Mouse (Mus musculus): ENCODE measurements around the gene Mfsd2b. TPM values are rescaled to one million over a fixed set of nuclear protein-coding genes. Genes with fewer than 3 reads are reported as not detected.
A peak's percentile ranks its signal among the peaks of the same experiment; 100 is the strongest.

Gene Mfsd2b
- polyA plus RNA-seq, 1 experiment from 2014 or later, result 4.7 TPM

DNA sequence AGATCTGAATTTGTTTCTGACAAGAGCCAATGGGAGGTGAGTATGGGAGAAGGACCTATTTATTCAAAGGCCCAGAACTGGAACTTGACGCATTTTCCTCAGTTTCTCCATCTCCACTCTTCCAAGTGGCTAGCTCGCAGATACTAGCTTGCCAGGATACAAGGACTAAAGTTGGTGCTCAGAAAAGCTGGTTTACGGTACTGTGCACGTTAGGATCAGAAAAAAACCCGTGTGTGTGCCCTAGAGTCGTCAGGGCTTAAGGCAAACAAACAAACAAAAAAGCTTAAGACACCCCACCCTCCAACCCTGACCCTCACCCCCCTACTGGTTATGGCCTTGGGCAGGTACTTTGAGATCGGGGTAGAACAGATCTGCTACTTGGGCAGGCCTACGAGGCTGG, 31.7 kb downstream of the Mfsd2b start:
- Histone ChIP-seq H3K27ac (ENCODE audit: low read depth, low read length) (no peak overlapping the region), H3K9ac (ENCODE audit: low read length) (no peak overlapping the region), H3K4me1 (ENCODE audit: control insufficient read depth, insufficient read depth, low read length) (peaks cover 10% of the 10 kb centered on the region), H3K27me3 (ENCODE audit: control insufficient read depth, insufficient read depth, low read length) (peaks cover 5% of the 10 kb centered on the region; the same call in 1 of the 2 replicates), H3K36me3 (ENCODE audit: control insufficient read depth, insufficient read depth, low read length) (no peaks in the 10 kb centered on the region), H3K4me3 (ENCODE audit: low read depth, low read length) (peak overlapping the region; percentile 54; the same call in 1 of the 2 replicates), H3K4me2 (ENCODE audit: low read depth) (no peak overlapping the region), H3K9me3 (ENCODE audit: control insufficient read depth, low read length) (no peaks in the 10 kb centered on the region)
- 87% methylated on average over 8 of the region's 8 CpGs for WGBS
- DNase-seq (ENCODE audit: low spot score) (no peak), ATAC-seq (ENCODE audit: insufficient read depth, low FRiP score, low TSS enrichment) (no peak)

GRCm38 (mm10) chr12:4841392-4841887, 32.7 kb downstream of the Mfsd2b start, which contains the start of gene Fkbp1b:
Gene Fkbp1b, minus strand, starts transcription at chr12:4841591.
- Histone ChIP-seq H3K4me2 (ENCODE audit: low read depth) (peak within 1 kb of the TSS; percentile 83), H3K27me3 (ENCODE audit: control insufficient read depth, insufficient read depth, low read length) (peaks cover 5% of the 10 kb centered on the region; the same call in 1 of the 2 replicates), H3K27ac (ENCODE audit: low read depth, low read length) (no peak within 1 kb of the TSS), H3K9me3 (ENCODE audit: control insufficient read depth, low read length) (no peaks in the 10 kb centered on the region), H3K4me1 (ENCODE audit: control insufficient read depth, insufficient read depth, low read length) (peaks cover 10% of the 10 kb centered on the region), H3K9ac (ENCODE audit: low read length) (peak within 1 kb of the TSS; percentile 67), H3K4me3 (ENCODE audit: low read depth, low read length) (peak within 1 kb of the TSS; percentile 60), H3K36me3 (ENCODE audit: control insufficient read depth, insufficient read depth, low read length) (no peaks in the 10 kb centered on the region)
- peak; percentile 76 for DNase-seq (ENCODE audit: low spot score)
- peak; percentile 70 for ATAC-seq (ENCODE audit: insufficient read depth, low FRiP score, low TSS enrichment)
- WGBS, result under 1% methylated on average over 29 of the region's 37 CpGs

GRCm38 (mm10) chr12:4840741-4841140, 33.4 kb downstream of the Mfsd2b start:
- H3K4me1 ChIP-seq (ENCODE audit: control insufficient read depth, insufficient read depth, low read length), result peaks cover 10% of the 10 kb centered on the region
- ATAC-seq (ENCODE audit: insufficient read depth, low FRiP score, low TSS enrichment), result no peak
- H3K9ac ChIP-seq (ENCODE audit: low read length), result peak overlapping the region; percentile 67
- H3K36me3 ChIP-seq (ENCODE audit: control insufficient read depth, insufficient read depth, low read length), result no peaks in the 10 kb centered on the region
- DNase-seq (ENCODE audit: low spot score), result no peak
- H3K4me2 ChIP-seq (ENCODE audit: low read depth), result peak overlapping the region; percentile 83
- peak overlapping the region; percentile 60 for H3K4me3 ChIP-seq (ENCODE audit: low read depth, low read length)
- WGBS, result 3% methylated on average over 11 of the region's 11 CpGs
- no peak overlapping the region for H3K27ac ChIP-seq (ENCODE audit: low read depth, low read length)
- peaks cover 5% of the 10 kb centered on the region; the same call in 1 of the 2 replicates for H3K27me3 ChIP-seq (ENCODE audit: control insufficient read depth, insufficient read depth, low read length)
- no peaks in the 10 kb centered on the region for H3K9me3 ChIP-seq (ENCODE audit: control insufficient read depth, low read length)

GRCm38 (mm10) chr12:4840010-4840409, 34.1 kb downstream of the Mfsd2b start:
- 59% methylated on average over 6 of the region's 6 CpGs for WGBS
- ATAC-seq (ENCODE audit: insufficient read depth, low FRiP score, low TSS enrichment), result no peak
- DNase-seq (ENCODE audit: low spot score), result no peak
- H3K9ac ChIP-seq (ENCODE audit: low read length), result no peak overlapping the region
- H3K27me3 ChIP-seq (ENCODE audit: control insufficient read depth, insufficient read depth, low read length), result peaks cover 5% of the 10 kb centered on the region; the same call in 1 of the 2 replicates
- H3K27ac ChIP-seq (ENCODE audit: low read depth, low read length), result no peak overlapping the region
- H3K4me1 ChIP-seq (ENCODE audit: control insufficient read depth, insufficient read depth, low read length), result peaks cover 10% of the 10 kb centered on the region
- H3K36me3 ChIP-seq (ENCODE audit: control insufficient read depth, insufficient read depth, low read length), result no peaks in the 10 kb centered on the region
- no peak overlapping the region for H3K4me2 ChIP-seq (ENCODE audit: low read depth)
- peak overlapping the region; percentile 60; the same call in 1 of the 2 replicates for H3K4me3 ChIP-seq (ENCODE audit: low read depth, low read length)
- no peaks in the 10 kb centered on the region for H3K9me3 ChIP-seq (ENCODE audit: control insufficient read depth, low read length)

DNA sequence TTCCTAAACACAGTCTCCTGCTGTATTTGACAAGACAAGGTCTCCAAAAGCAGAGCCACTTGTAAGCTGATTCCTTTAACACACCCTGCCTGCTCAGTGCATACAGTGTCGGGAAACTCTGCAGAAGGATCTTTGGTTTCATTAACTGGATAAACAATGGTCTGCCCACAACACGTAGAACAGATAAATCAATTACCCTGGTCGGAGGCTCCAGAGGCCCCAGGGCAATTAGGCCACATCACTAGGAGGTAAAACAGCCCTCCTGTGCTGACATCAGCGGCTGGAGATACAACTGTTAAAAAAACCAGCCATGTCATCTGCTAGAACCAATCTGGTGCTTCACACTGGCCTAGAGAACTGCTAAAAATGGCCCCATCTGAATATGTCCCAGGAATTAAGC, 37.2 kb downstream of the Mfsd2b start:
- DNase-seq (ENCODE audit: low spot score), result no peak
- ATAC-seq (ENCODE audit: insufficient read depth, low FRiP score, low TSS enrichment), result no peak
- H3K4me2 ChIP-seq (ENCODE audit: low read depth), result no peak overlapping the region
- whole genome bisulfite sequencing, result 37% methylated on average over 4 of the region's 4 CpGs
- H3K4me3 ChIP-seq (ENCODE audit: low read depth, low read length), result no peak overlapping the region
- H3K27ac ChIP-seq (ENCODE audit: low read depth, low read length), result no peak overlapping the region
- H3K4me1 ChIP-seq (ENCODE audit: control insufficient read depth, insufficient read depth, low read length), result peaks cover 5% of the 10 kb centered on the region; the same call in 1 of the 2 replicates
- H3K9ac ChIP-seq (ENCODE audit: low read length), result no peak overlapping the region
- peaks cover 2% of the 10 kb centered on the region; the same call in 1 of the 2 replicates for H3K36me3 ChIP-seq (ENCODE audit: control insufficient read depth, insufficient read depth, low read length)
- H3K9me3 ChIP-seq (ENCODE audit: control insufficient read depth, low read length), result no peaks in the 10 kb centered on the region
- 0 out of 2 replicates have a peak, but pooled peaks cover under 1% of the 10 kb centered on the region for H3K27me3 ChIP-seq (ENCODE audit: control insufficient read depth, insufficient read depth, low read length)

DNA sequence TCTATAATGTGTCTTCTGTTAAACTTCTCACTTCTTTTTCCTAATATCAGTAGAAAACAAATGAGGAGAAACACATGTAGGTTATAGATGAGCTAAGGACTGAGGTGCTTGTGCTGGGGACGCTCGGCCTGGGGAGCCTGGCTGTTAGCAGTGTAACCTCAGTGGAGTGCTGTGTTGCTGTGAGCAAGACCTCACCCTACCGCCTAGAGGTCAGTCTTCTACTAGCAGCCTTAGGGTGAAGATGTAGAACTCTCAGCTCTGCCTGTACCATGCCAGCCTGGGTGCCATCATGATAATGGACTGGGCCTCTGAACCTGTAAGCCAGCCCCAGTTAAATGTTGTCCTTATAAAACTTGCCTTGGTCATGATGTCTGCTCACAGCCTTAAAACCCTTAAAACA, 46.9 kb downstream of the Mfsd2b start:
- H3K27ac ChIP-seq (ENCODE audit: low read depth, low read length), result no peak overlapping the region
- H3K4me1 ChIP-seq (ENCODE audit: control insufficient read depth, insufficient read depth, low read length), result no peaks in the 10 kb centered on the region
- H3K4me2 ChIP-seq (ENCODE audit: low read depth), result no peak overlapping the region
- ATAC-seq (ENCODE audit: insufficient read depth, low FRiP score, low TSS enrichment) (no peak), DNase-seq (ENCODE audit: low spot score) (no peak)
- no peak overlapping the region for H3K9ac ChIP-seq (ENCODE audit: low read length)
- H3K27me3 ChIP-seq (ENCODE audit: control insufficient read depth, insufficient read depth, low read length), result no peaks in the 10 kb centered on the region
- H3K36me3 ChIP-seq (ENCODE audit: control insufficient read depth, insufficient read depth, low read length), result peaks cover 10% of the 10 kb centered on the region
- no peak overlapping the region for H3K4me3 ChIP-seq (ENCODE audit: low read depth, low read length)
- no peaks in the 10 kb centered on the region for H3K9me3 ChIP-seq (ENCODE audit: control insufficient read depth, low read length)
- 74% methylated on average over 3 of the region's 3 CpGs for WGBS

- WGBS, result under 1% methylated on average over 49 of the region's 49 CpGs
- peaks cover 3% of the 10 kb centered on the region for H3K36me3 ChIP-seq (ENCODE audit: control insufficient read depth, insufficient read depth, low read length)
These were observed 56.6 kb downstream of the Mfsd2b start, which contains the start of gene Sf3b6 for GRCm38 (mm10) chr12:4817361-4818101. Gene Sf3b6, plus strand, starts transcription at chr12:4817544.

GRCm38 (mm10) chr12:4816680-4817360, 57.3 kb downstream of the Mfsd2b start:
- 14% methylated on average over 22 of the region's 24 CpGs for WGBS
- no peaks in the 10 kb centered on the region; the same call in 1 of the 2 replicates for H3K4me1 ChIP-seq (ENCODE audit: control insufficient read depth, insufficient read depth, low read length)
- ATAC-seq (ENCODE audit: insufficient read depth, low FRiP score, low TSS enrichment) (peak; percentile 70; the same call in 1 of the 2 replicates), DNase-seq (ENCODE audit: low spot score) (no peak)
- peak overlapping the region; percentile 88 for H3K4me3 ChIP-seq (ENCODE audit: low read depth, low read length)
- peak overlapping the region; percentile 59 for H3K9ac ChIP-seq (ENCODE audit: low read length)
- H3K27ac ChIP-seq (ENCODE audit: low read depth, low read length), result peak overlapping the region; percentile 65
- peak overlapping the region; percentile 68 for H3K4me2 ChIP-seq (ENCODE audit: low read depth)
- no peaks in the 10 kb centered on the region for H3K9me3 ChIP-seq (ENCODE audit: control insufficient read depth, low read length)
- H3K36me3 ChIP-seq (ENCODE audit: control insufficient read depth, insufficient read depth, low read length), result peaks cover 2% of the 10 kb centered on the region
- no peaks in the 10 kb centered on the region for H3K27me3 ChIP-seq (ENCODE audit: control insufficient read depth, insufficient read depth, low read length)

More at GRCm38 (mm10) chr12:4817361-4818101, 56.6 kb downstream of the Mfsd2b start, which contains the start of gene Sf3b6:
- Histone ChIP-seq H3K9me3 (ENCODE audit: control insufficient read depth, low read length) (no peaks in the 10 kb centered on the region), H3K4me1 (ENCODE audit: control insufficient read depth, insufficient read depth, low read length) (no peaks in the 10 kb centered on the region; the same call in 1 of the 2 replicates), H3K27me3 (ENCODE audit: control insufficient read depth, insufficient read depth, low read length) (no peaks in the 10 kb centered on the region), H3K4me2 (ENCODE audit: low read depth) (peak within 1 kb of the TSS; percentile 86), H3K9ac (ENCODE audit: low read length) (peak within 1 kb of the TSS; percentile 64), H3K4me3 (ENCODE audit: low read depth, low read length) (peak within 1 kb of the TSS; percentile 88), H3K27ac (ENCODE audit: low read depth, low read length) (peak within 1 kb of the TSS; percentile 65)
- ATAC-seq (ENCODE audit: insufficient read depth, low FRiP score, low TSS enrichment) (peak; percentile 98), DNase-seq (ENCODE audit: low spot score) (peak; percentile 98)

Measured in neural tube, embryonic 11.5 days (tissue).